Mouse (Mus musculus) neural tube, postnatal 0 days (tissue): ENCODE measurements around the gene Rtl9. TPM values are rescaled to one million over a fixed set of nuclear protein-coding genes. Genes with fewer than 3 reads are reported as not detected.

Source experiments
- polyA plus RNA-seq: library from polyadenylated mRNA; unstranded; fragments of >200 nt; fragmentation: Nextera tagmentation; extraction: Ambion mirVana; gene quantifications from 2 replicates; pipeline ENCODE4 v1.2.1, GENCODE M21; 2015

Gene Rtl9
- polyA plus RNA-seq, result 0.94 and 1.0 TPM in 2 replicates

GRCm38 (mm10) chrX:143099044-143099754 is at the start of gene Rtl9:
Gene Rtl9, plus strand, starts transcription at chrX:143099594.

Other genes starting within 250 kb of the Rtl9 start
- 2.5 and 3.1 TPM in 2 replicates for gene Ammecr1, start 132.9 kb upstream of the Rtl9 start, polyA plus RNA-seq